Mouse (Mus musculus): ENCODE measurements around the gene Ino80.

Gene Ino80

DNA sequence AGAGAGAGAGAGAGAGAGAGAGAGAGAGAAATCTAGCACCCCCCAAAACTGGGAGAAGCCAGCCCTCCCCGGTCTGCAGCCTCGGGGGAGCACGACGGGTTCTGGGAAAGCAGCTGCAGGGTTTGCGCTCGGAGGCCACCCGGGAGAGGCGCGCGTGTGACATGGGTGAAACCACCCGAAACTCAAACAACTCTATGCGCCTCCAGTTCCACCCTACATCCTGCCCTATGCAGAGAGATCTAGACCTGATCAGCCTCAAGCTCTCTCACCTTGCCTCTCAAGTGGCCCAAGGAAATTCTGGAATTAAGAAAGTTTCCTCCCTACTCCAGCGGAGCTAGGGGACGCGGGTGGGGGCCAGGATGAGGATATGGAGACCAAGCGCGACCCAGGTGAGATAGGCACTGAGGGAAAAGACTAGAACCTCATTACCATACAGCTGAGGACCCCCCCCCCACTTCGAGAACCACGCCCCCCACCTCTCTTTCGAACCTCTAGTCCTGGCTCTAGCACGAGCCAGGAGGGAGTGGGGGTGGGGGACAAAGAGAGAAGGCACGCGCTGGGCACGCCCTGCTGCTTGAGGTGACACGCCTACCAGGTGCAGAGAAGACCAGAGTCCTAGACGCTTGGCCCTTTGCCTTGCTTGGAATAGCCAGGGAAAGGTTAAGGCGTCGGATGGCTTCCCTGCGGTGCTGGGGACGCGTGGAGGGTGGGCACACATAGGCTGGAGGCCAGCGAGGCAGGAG is 152.7 kb downstream of the Ino80 start:
- no peak for DNase-seq (ENCODE audit: low read depth, low spot score)

DNA sequence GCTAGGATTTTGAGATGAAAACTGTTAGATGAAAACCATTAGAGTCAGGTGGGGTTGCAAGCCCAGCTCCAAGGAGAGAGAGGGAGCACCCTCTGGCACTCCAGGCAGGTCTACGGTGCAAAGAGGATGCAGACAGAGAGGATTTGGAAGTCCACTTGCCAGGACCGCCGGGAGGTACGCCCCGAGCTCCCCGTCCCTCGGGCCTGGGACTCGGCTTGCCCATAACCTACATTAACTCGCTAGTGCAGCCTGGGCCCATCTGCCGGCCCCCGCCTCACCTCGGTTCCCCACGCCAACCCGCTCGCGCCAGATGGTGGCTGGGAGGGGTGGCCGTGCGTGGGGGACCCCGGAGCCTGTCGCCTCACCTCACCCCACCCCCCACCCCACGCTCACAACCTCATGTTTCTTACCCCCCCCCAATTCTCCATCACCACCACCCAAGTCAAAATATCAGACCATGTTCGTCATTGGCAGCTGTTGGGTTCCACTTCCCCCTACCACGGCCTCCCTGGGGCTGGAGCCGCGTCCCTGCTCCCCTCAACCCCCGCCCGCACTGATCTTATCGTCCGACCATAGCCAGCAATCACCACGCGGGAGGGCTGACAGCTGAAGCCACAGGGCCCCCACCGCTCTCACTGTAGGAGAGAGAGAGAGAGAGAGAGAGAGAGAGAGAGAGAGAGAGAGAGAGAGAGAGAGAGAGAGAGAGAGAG is 153.5 kb downstream of the Ino80 start:
- DNase-seq (ENCODE audit: low read depth, low spot score): no peak
